14 mouse cellular contexts compared by ENCODE assay signal in genomic region chr4:57105339-57105738, GRCm38 (mm10).
"Had no signal": no experiment of that assay in that cellular context is flagged by ENCODE, and none has a peak within 500 bp of the region (broad histone marks: within the 10 kb centered on the region; RNA-seq: fewer than 3 reads in every experiment).

No protein-coding gene starts in this region.

- H3K9me3 ChIP-seq: kidney, embryonic 15.5 days; midbrain, embryonic 12.5 days; neural tube, embryonic 15.5 days; stomach, embryonic 15.5 days had no signal

- H3K4me3 ChIP-seq: kidney, embryonic 15.5 days; left cerebral cortex, adult 2 months; midbrain, embryonic 12.5 days; myocyte; neural tube, embryonic 15.5 days; stomach, embryonic 15.5 days had no signal

- DNase-seq: kidney, adult 2 months; kidney, postnatal 14 days; liver; lung, adult 18-20 months; right cerebral cortex, postnatal 4 days; spleen, adult 18-20 months; thymus, postnatal 4 days had no signal

- H3K36me3 ChIP-seq: kidney, embryonic 15.5 days; midbrain, embryonic 12.5 days; stomach, embryonic 15.5 days had no signal

- H3K4me1 ChIP-seq: kidney, embryonic 15.5 days; neural tube, embryonic 15.5 days; stomach, embryonic 15.5 days had no signal

- H3K9ac ChIP-seq: kidney, embryonic 15.5 days; liver, embryonic 14.5 days; midbrain, embryonic 12.5 days; neural tube, embryonic 15.5 days; stomach, embryonic 15.5 days had no signal

- H3K27me3 ChIP-seq: kidney, embryonic 15.5 days; midbrain, embryonic 12.5 days; neural tube, embryonic 15.5 days; stomach, embryonic 15.5 days had no signal

- H3K4me2 ChIP-seq: kidney, embryonic 15.5 days; midbrain, embryonic 12.5 days; neural tube, embryonic 15.5 days; stomach, embryonic 15.5 days had no signal

- H3K27ac ChIP-seq: kidney, embryonic 15.5 days; left cerebral cortex, adult 2 months; liver, embryonic 14.5 days; midbrain, embryonic 12.5 days; neural tube, embryonic 15.5 days; stomach, embryonic 15.5 days had no signal
